In the genomic region with DNA sequence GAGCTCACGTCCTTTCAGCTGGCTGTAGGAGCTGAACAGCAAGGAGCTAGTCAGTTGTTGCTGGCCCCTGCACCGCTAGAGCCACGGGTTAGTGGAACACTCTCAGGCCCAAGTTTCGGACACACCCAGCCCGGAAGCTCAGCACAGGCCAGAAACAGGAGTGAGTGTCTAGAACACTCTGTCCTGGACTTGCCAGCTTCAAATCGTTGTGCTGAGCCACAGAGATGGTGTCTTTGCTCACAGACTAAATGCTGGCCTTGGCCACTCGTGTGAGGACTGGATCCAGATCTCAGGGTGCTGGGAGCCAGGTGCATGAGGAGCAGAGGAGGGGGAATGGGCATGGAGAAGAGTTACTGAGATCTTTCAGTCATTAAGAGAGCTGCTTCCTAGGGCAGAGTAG, we compare ENCODE assay signal across 16 mouse cellular contexts. TPM values are rescaled to one million over a fixed set of nuclear protein-coding genes. Genes with fewer than 3 reads are reported as not detected.
DNase-seq lines count a peak whose midpoint lies in the region; ATAC-seq lines count a peak whose summit lies in the region.
"Had no signal": no experiment of that assay in that cellular context is flagged by ENCODE, and none has a peak within 500 bp of the region (broad histone marks: within the 10 kb centered on the region; RNA-seq: fewer than 3 reads in every experiment).

No protein-coding gene starts in this region.

- no peaks in the 10 kb centered on the region for H3K9me3 ChIP-seq in hindbrain, embryonic 14.5 days (ENCODE audit: control insufficient read depth, low read length)
- H3K9me3 ChIP-seq: kidney, embryonic 15.5 days; limb, embryonic 12.5 days; liver, embryonic 15.5 days; megakaryocyte, embryonic 14.5 days; neural tube, embryonic 13.5 days had no signal

- H3K27me3 ChIP-seq in hindbrain, embryonic 14.5 days (ENCODE audit: control insufficient read depth, insufficient read depth, low read length), result peaks cover 13% of the 10 kb centered on the region

- intact Hi-C loops in heart, postnatal 25 days (cut with DNase I), result loop anchor here (5.0 kb wide), 1 partner anchor 41 kb away; no protein-coding TSS in a partner anchor

- DNase-seq in cerebellum, adult 9-11 months, result peak; percentile 62
- no peak for DNase-seq in cerebellum, adult 11 months
- peak; percentile 59 to 61 for DNase-seq in cerebellum, postnatal 25 days
- DNase-seq in heart, adult 8-10 months (ENCODE audit: low spot score), result peak; percentile 81
- peak; percentile 72 for DNase-seq in heart, postnatal 25 days (ENCODE audit: low spot score)
- DNase-seq in kidney, postnatal 36 days, result no peak
- no peak for DNase-seq in hindbrain, embryonic 14.5 days (ENCODE audit: low spot score)
- DNase-seq: adrenal gland, adult 8-10 months; B cell, adult 2 months had no signal

- H3K9ac ChIP-seq in hindbrain, embryonic 14.5 days, result no peak overlapping the region
- H3K9ac ChIP-seq: kidney, embryonic 15.5 days; limb, embryonic 12.5 days; liver, embryonic 15.5 days; neural tube, embryonic 13.5 days had no signal

- peaks cover 16% of the 10 kb centered on the region for H3K4me1 ChIP-seq in hindbrain, embryonic 14.5 days (replicated peaks; ENCODE audit: control insufficient read depth, insufficient read depth, low read length)

- no peak overlapping the region for H3K4me3 ChIP-seq in hindbrain, embryonic 14.5 days (replicated peaks; ENCODE audit: low read length)
- H3K4me3 ChIP-seq: kidney, embryonic 15.5 days; limb, embryonic 12.5 days; liver, embryonic 15.5 days; megakaryocyte, embryonic 14.5 days; neural tube, embryonic 13.5 days had no signal

- 84% methylated on average over 7 of the region's 7 CpGs for WGBS in hindbrain, embryonic 14.5 days

- ATAC-seq in hindbrain, embryonic 14.5 days (ENCODE audit: low FRiP score), result no peak
- ATAC-seq in erythroid progenitor cell, adult 5-6 weeks (replicated peaks; ENCODE audit: low FRiP score, poor library complexity, severe bottlenecking), result no peak
- ATAC-seq: forebrain, embryonic 16.5 days had no signal

- no peak overlapping the region for H3K4me2 ChIP-seq in hindbrain, embryonic 14.5 days (replicated peaks)
- H3K4me2 ChIP-seq: kidney, embryonic 15.5 days; limb, embryonic 12.5 days; liver, embryonic 15.5 days; neural tube, embryonic 13.5 days had no signal

- no peak overlapping the region for H3K27ac ChIP-seq in hindbrain, embryonic 14.5 days
- H3K27ac ChIP-seq: kidney, embryonic 15.5 days; limb, embryonic 12.5 days; liver, embryonic 15.5 days; neural tube, embryonic 13.5 days had no signal

- H3K36me3 ChIP-seq in hindbrain, embryonic 14.5 days (replicated peaks; ENCODE audit: control insufficient read depth, insufficient read depth), result no peaks in the 10 kb centered on the region
- H3K36me3 ChIP-seq: kidney, embryonic 15.5 days; limb, embryonic 12.5 days; liver, embryonic 15.5 days; neural tube, embryonic 13.5 days had no signal

RNA-seq across cellular contexts. Expression of gene Mical2, which starts 6.1 kb away (rescaled TPM):
- 100 to 1,000 TPM in 1 of 4 experiments, 10 to 100 TPM in 3; 82.0 to 100 (median 95.6) TPM for total RNA-seq in heart, adult 8-10 months (2022)
- 100 to 1,000 TPM in 1 of 2 experiments, 10 to 100 TPM in 1; 93.4 to 103 TPM for total RNA-seq in heart, postnatal 25 days (2021)
- 3.8 and 4.0 TPM in 2 replicates for polyA plus RNA-seq in hindbrain, embryonic 14.5 days (2014; fragmentation: Nextera tagmentation; extraction: Ambion mirVana)
- not detected in 2 replicates for total RNA-seq in erythroid progenitor cell, adult 5-6 weeks (2015; ENCODE audit: low replicate concordance)
- not detected in 2 replicates for total RNA-seq in erythroid progenitor cell, adult 5-6 weeks (2017; ENCODE audit: low replicate concordance)

Comparison
In these comparisons a context has a peak if more than half of its experiments do, and no peak if none do; other contexts are left out.
1. DNase-seq: peak in cerebellum, adult 9-11 months (single experiment), cerebellum, postnatal 25 days (2 of 2), heart, adult 8-10 months (single experiment) and heart, postnatal 25 days (single experiment); none in cerebellum, adult 11 months (single experiment), kidney, postnatal 36 days (0 of 2) and hindbrain, embryonic 14.5 days (single experiment).
2. RNA of gene Mical2, which starts 6.1 kb away (total RNA-seq): 93.4 to 103 TPM in heart, postnatal 25 days and 82.0 to 100 TPM in heart, adult 8-10 months; not detected in erythroid progenitor cell, adult 5-6 weeks; every median in the first group is over 10 times any median in the second.